Mouse (Mus musculus): ENCODE data around the gene Otud4. TPM values are rescaled to one million over a fixed set of nuclear protein-coding genes. Genes with fewer than 3 reads are reported as not detected.
A peak's percentile ranks its signal among the peaks of the same experiment; 100 is the strongest.
"Not testable (repeated sequence)": the region's sequence is repeated elsewhere in the genome, so short reads cannot be mapped to it uniquely, and the experiment has no call there.

Otud4 gene
- total RNA-seq, 1 experiment from 2014 or later: 47.6 TPM

- no peak for DNase-seq
Measured at GRCm38 (mm10) chr8:79638001-79638706, 1.3 kb upstream of the Otud4 start.

- DNase-seq: peak; percentile 99
Measured at GRCm38 (mm10) chr8:79638707-79639549, 490 bp upstream of the Otud4 start.

- DNase-seq: no peak
Measured at GRCm38 (mm10) chr8:79641119-79641518, 1.7 kb downstream of the Otud4 start.

- DNase-seq: no peak
Measured at GRCm38 (mm10) chr8:79649569-79649968, 10.2 kb downstream of the Otud4 start.

GRCm38 (mm10) chr8:79650158-79650814 is 10.9 kb downstream of the Otud4 start:
- DNase-seq: peak; percentile 36

GRCm38 (mm10) chr8:79653736-79654135 is 14.3 kb downstream of the Otud4 start:
- DNase-seq: no peak

GRCm38 (mm10) chr8:79658715-79659114 is 19.3 kb downstream of the Otud4 start:
- DNase-seq: not testable (repeated sequence)

- DNase-seq: no peak
Measured at GRCm38 (mm10) chr8:79676461-79676860, 37.0 kb downstream of the Otud4 start.

- DNase-seq: no peak
Measured at GRCm38 (mm10) chr8:79679005-79679404, 39.6 kb downstream of the Otud4 start.

- DNase-seq: not testable (repeated sequence)
Measured at GRCm38 (mm10) chr8:79680083-79680482, 40.7 kb downstream of the Otud4 start.

GRCm38 (mm10) chr8:79680555-79680954 is 41.1 kb downstream of the Otud4 start:
- peak; percentile 53 for DNase-seq

GRCm38 (mm10) chr8:79680965-79681364 is 41.5 kb downstream of the Otud4 start:
- no peak for DNase-seq

- DNase-seq: not testable (repeated sequence)
Measured at GRCm38 (mm10) chr8:79685927-79686326, 46.5 kb downstream of the Otud4 start.

GRCm38 (mm10) chr8:79692531-79692930 is 53.1 kb downstream of the Otud4 start:
- peak; percentile 45 for DNase-seq

GRCm38 (mm10) chr8:79706687-79707086 is 67.3 kb downstream of the Otud4 start:
- no peak for DNase-seq

- peak; percentile 99 for DNase-seq
Measured at GRCm38 (mm10) chr8:79711064-79711961, 71.9 kb downstream of the Otud4 start, which contains the start of the genes Abce1 and Anapc10. Abce1 (minus strand) TSS chr8:79711740. Anapc10 (plus strand) TSS chr8:79711820.

- no peak for DNase-seq
Measured at GRCm38 (mm10) chr8:79712676-79713075, 73.3 kb downstream of the Otud4 start.

GRCm38 (mm10) chr8:79721537-79721936 is 82.1 kb downstream of the Otud4 start:
- no peak for DNase-seq

GRCm38 (mm10) chr8:79723308-79723707 is 83.9 kb downstream of the Otud4 start:
- no peak for DNase-seq

- no peak for DNase-seq
Measured at GRCm38 (mm10) chr8:79724589-79724988, 85.2 kb downstream of the Otud4 start.

Measured in adrenal gland, postnatal 14 days (tissue).